Mouse (Mus musculus) hindbrain, embryonic 14.5 days (tissue): Measurements from ENCODE around the gene Fkbp2. TPM values are rescaled to one million over a fixed set of nuclear protein-coding genes. Genes with fewer than 3 reads are reported as not detected.

ENCODE experiments used
- polyA plus RNA-seq: library from polyadenylated mRNA; unstranded; fragments of >200 nt; fragmentation: Nextera tagmentation; extraction: Ambion mirVana; gene quantifications from 2 replicates; pipeline ENCODE4 v1.2.1, GENCODE M21; 2014

Fkbp2 gene
- polyA plus RNA-seq, 1 experiment from 2014 or later = 101 TPM

Other genes with a start within 250 kb of the Fkbp2 start
- gene Rps6ka4, start 139.9 kb downstream of the Fkbp2 start, polyA plus RNA-seq = 10.6 and 11.1 TPM in 2 replicates
- 0.48 and 0.90 TPM in 2 replicates for gene Ccdc88b, start 122.3 kb downstream of the Fkbp2 start, polyA plus RNA-seq
- 107 and 118 TPM in 2 replicates for gene Trmt112, start 70.8 kb downstream of the Fkbp2 start, polyA plus RNA-seq
- gene Prdx5, start 70.4 kb downstream of the Fkbp2 start, polyA plus RNA-seq = 291 and 300 TPM in 2 replicates
- 6.2 and 7.3 TPM in 2 replicates for gene Esrra, start 58.7 kb downstream of the Fkbp2 start, polyA plus RNA-seq
- 1.7 and 2.3 TPM in 2 replicates for gene Catsperz, start 55.1 kb downstream of the Fkbp2 start, polyA plus RNA-seq
- 8.5 and 10.9 TPM in 2 replicates for gene Kcnk4, start 46.0 kb downstream of the Fkbp2 start, polyA plus RNA-seq
- 81.8 and 84.5 TPM in 2 replicates for gene Bad, start 38.6 kb downstream of the Fkbp2 start, polyA plus RNA-seq
- gene Gpr137, start 38.0 kb downstream of the Fkbp2 start, polyA plus RNA-seq = 60.2 and 68.8 TPM in 2 replicates
- 211 and 215 TPM in 2 replicates for gene Ppp1r14b, start 5.5 kb downstream of the Fkbp2 start, polyA plus RNA-seq
- gene Plcb3, start 4.0 kb downstream of the Fkbp2 start, polyA plus RNA-seq = 10.6 and 11.4 TPM in 2 replicates
- gene Vegfb, start 7.2 kb upstream of the Fkbp2 start, polyA plus RNA-seq = 54.8 and 57.6 TPM in 2 replicates
- gene Dnajc4, start 12.1 kb upstream of the Fkbp2 start, polyA plus RNA-seq = 22.8 and 23.7 TPM in 2 replicates
- gene Nudt22, start 15.6 kb upstream of the Fkbp2 start, polyA plus RNA-seq = 18.0 and 19.0 TPM in 2 replicates
- gene Trpt1, start 15.6 kb upstream of the Fkbp2 start, polyA plus RNA-seq = 17.8 and 19.8 TPM in 2 replicates
- gene Fermt3, start 39.0 kb upstream of the Fkbp2 start, polyA plus RNA-seq = 3.1 and 3.8 TPM in 2 replicates
- 204 and 230 TPM in 2 replicates for gene Stip1, start 59.5 kb upstream of the Fkbp2 start, polyA plus RNA-seq
- gene Macrod1, start 76.3 kb upstream of the Fkbp2 start, polyA plus RNA-seq = 5.2 and 6.9 TPM in 2 replicates
- 8.7 and 9.5 TPM in 2 replicates for gene Flrt1, start 125.2 kb upstream of the Fkbp2 start, polyA plus RNA-seq
- 231 and 234 TPM in 2 replicates for gene Otub1, start 225.8 kb upstream of the Fkbp2 start, polyA plus RNA-seq
- gene Cox8a, start 237.1 kb upstream of the Fkbp2 start, polyA plus RNA-seq = 1,225 and 1,275 TPM in 2 replicates